Mouse (Mus musculus): Measurements from ENCODE around the gene Stk35. TPM values are rescaled to one million over a fixed set of nuclear protein-coding genes. Genes with fewer than 3 reads are reported as not detected.

The Stk35 gene
- polyA plus RNA-seq, 1 experiment: 17.7 TPM

DNA sequence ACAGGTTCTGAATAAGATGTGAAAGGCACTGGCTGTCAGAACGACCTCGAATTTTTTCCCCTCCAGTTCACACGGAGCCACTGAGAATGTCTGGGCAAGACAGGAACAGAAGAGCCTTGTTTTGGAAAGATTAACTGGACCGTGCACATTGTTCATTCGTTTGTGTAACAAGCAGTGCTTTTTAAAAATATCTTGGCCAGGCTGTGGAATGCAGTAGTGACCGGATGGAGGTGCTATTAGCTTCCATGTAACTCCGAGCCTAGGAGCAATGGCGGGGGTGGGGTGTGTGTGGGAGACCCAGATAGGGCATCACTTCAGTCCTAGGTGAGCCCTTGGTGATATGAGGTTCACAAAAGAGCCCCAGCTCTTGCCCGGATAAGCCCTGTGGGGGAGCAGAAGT, 73.8 kb downstream of the Stk35 start:
- 37% methylated on average over 9 of the region's 9 CpGs for WGBS
- Histone ChIP-seq H3K36me3 (ENCODE audit: control insufficient read depth, insufficient read depth, low read length) (no peaks in the 10 kb centered on the region), H3K27me3 (replicated peaks; ENCODE audit: control insufficient read depth, insufficient read depth, low read length) (no peaks in the 10 kb centered on the region), H3K4me1 (ENCODE audit: control insufficient read depth, insufficient read depth, low read length) (no peaks in the 10 kb centered on the region), H3K27ac (ENCODE audit: insufficient read depth, low read depth, low read length) (no peak overlapping the region), H3K4me3 (ENCODE audit: insufficient read depth, low read depth, low read length) (no peak overlapping the region)
- TF ChIP-seq CTCF (conservative IDR thresholded peaks at IDR 0.05; ENCODE audit: insufficient read depth, insufficient read length, low read depth, low read length): no peak
- TF ChIP-seq POLR2A (IDR thresholded peaks at IDR 0.05; ENCODE audit: low read depth, low read length): no peak
- peak; percentile 6 for DNase-seq

DNA sequence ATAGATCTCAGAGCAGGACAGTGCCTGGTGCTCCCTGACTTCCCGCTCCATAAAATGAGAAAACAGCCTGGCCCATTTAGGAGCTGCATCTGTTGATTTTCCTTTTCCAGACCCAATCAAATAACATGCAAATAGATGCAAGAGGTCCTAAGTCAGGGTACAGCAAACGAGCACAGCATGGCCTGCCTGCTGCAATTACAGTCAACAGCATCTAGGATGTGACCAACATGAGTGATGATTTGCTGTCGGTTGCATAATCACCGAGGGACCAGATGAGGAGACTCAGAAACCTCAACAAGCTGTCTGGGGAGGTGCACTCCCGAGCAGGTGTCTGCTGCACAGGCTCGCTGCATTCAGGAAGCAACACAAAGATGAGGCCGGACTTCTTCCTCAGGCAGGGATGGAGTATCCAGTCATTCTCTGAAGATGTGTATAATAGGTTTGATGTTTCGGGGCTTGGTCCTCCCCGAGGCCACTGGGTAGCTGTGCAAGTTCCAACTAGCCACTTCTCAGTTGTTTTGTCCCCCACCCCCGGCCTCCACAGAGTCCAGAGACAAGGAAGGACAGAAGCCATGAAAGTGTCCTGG, 74.3 kb downstream of the Stk35 start:
- Histone ChIP-seq H3K36me3 (ENCODE audit: control insufficient read depth, insufficient read depth, low read length) (no peaks in the 10 kb centered on the region), H3K4me1 (ENCODE audit: control insufficient read depth, insufficient read depth, low read length) (no peaks in the 10 kb centered on the region), H3K27me3 (replicated peaks; ENCODE audit: control insufficient read depth, insufficient read depth, low read length) (no peaks in the 10 kb centered on the region), H3K4me3 (ENCODE audit: insufficient read depth, low read depth, low read length) (no peak overlapping the region), H3K27ac (ENCODE audit: insufficient read depth, low read depth, low read length) (no peak overlapping the region)
- DNase-seq: no peak
- TF ChIP-seq CTCF (conservative IDR thresholded peaks at IDR 0.05; ENCODE audit: insufficient read depth, insufficient read length, low read depth, low read length) (no peak), POLR2A (IDR thresholded peaks at IDR 0.05; ENCODE audit: low read depth, low read length) (no peak)
- 72% methylated on average over 10 of the region's 10 CpGs for WGBS

DNA sequence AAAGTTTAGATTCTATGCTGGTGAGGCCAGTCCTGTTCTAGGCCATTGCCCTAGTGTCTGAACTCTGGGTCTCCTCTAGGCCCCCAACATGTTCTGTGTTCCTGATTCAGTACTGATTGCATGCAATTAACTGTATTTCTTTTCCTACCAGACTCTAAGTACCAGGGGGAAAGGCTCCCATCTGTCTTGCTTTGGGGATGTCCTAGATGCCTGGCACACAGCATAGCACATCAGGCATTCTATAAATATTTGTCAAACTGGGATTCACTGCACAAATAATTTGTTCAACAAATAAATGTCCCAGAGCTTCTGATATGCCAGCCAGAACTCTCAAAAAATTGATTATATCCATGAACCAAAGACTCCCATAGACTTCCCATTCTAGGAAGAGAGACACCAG, 76.6 kb downstream of the Stk35 start:
- Histone ChIP-seq H3K36me3 (ENCODE audit: control insufficient read depth, insufficient read depth, low read length) (no peaks in the 10 kb centered on the region), H3K27ac (ENCODE audit: insufficient read depth, low read depth, low read length) (no peak overlapping the region), H3K4me3 (ENCODE audit: insufficient read depth, low read depth, low read length) (no peak overlapping the region), H3K4me1 (ENCODE audit: control insufficient read depth, insufficient read depth, low read length) (no peaks in the 10 kb centered on the region), H3K27me3 (replicated peaks; ENCODE audit: control insufficient read depth, insufficient read depth, low read length) (no peaks in the 10 kb centered on the region)
- no peak for TF ChIP-seq POLR2A (IDR thresholded peaks at IDR 0.05; ENCODE audit: low read depth, low read length)
- no peak for TF ChIP-seq CTCF (conservative IDR thresholded peaks at IDR 0.05; ENCODE audit: insufficient read depth, insufficient read length, low read depth, low read length)
- no peak for DNase-seq

DNA sequence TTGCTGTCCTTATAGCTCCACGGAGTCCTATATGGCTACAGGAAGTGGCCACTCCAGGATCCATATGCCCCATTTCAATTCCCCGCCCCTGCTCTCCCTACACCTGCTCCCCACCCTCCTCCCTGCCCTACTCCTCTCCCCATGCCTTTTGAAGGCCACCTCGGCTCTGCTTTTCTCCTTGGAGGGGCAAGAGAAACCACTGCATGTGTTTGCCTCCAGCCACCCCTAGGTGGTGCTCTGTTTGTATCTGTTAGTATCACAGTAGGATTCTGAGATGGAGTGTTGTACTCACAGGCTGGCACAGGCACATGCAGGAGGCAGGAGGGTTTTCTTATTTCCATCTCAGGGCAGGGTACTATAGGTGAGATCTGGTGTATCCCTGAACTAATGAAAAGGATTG, 79.5 kb downstream of the Stk35 start:
- H3K36me3 ChIP-seq (ENCODE audit: control insufficient read depth, insufficient read depth, low read length): no peaks in the 10 kb centered on the region
- 37% methylated on average over 3 of the region's 3 CpGs for WGBS
- no peaks in the 10 kb centered on the region for H3K27me3 ChIP-seq (replicated peaks; ENCODE audit: control insufficient read depth, insufficient read depth, low read length)
- H3K4me3 ChIP-seq (ENCODE audit: insufficient read depth, low read depth, low read length): no peak overlapping the region
- peak; percentile 43 for DNase-seq
- TF ChIP-seq CTCF (conservative IDR thresholded peaks at IDR 0.05; ENCODE audit: insufficient read depth, insufficient read length, low read depth, low read length) (peak; percentile 65), POLR2A (IDR thresholded peaks at IDR 0.05; ENCODE audit: low read depth, low read length) (no peak)
- H3K4me1 ChIP-seq (ENCODE audit: control insufficient read depth, insufficient read depth, low read length): no peaks in the 10 kb centered on the region
- H3K27ac ChIP-seq (ENCODE audit: insufficient read depth, low read depth, low read length): no peak overlapping the region

DNA sequence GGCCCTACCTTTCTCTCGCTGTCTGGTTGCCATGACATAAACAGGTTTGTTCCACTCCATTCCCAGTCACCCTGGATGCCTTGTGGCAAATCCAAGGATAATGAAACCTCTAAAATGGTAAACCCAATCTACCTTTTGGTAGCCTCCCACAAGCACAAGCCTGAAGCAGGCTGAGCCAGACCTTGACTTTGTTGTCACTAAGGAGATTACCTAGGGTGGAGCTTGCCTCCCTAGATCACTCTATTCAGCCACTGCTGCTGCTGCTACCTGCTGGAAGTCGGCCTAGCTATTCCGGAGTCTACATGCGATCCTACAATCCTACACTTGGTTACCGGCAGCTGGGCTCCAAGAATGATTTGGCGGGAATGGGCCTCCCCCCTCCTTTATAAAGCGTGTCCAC, 79.9 kb downstream of the Stk35 start:
- TF ChIP-seq CTCF (conservative IDR thresholded peaks at IDR 0.05; ENCODE audit: insufficient read depth, insufficient read length, low read depth, low read length): no peak
- no peak for TF ChIP-seq POLR2A (IDR thresholded peaks at IDR 0.05; ENCODE audit: low read depth, low read length)
- no peak overlapping the region for H3K4me3 ChIP-seq (ENCODE audit: insufficient read depth, low read depth, low read length)
- no peak for DNase-seq
- H3K27ac ChIP-seq (ENCODE audit: insufficient read depth, low read depth, low read length): no peak overlapping the region
- WGBS: 92% methylated on average over 7 of the region's 7 CpGs
- H3K4me1 ChIP-seq (ENCODE audit: control insufficient read depth, insufficient read depth, low read length): no peaks in the 10 kb centered on the region
- H3K36me3 ChIP-seq (ENCODE audit: control insufficient read depth, insufficient read depth, low read length): no peaks in the 10 kb centered on the region
- no peaks in the 10 kb centered on the region for H3K27me3 ChIP-seq (replicated peaks; ENCODE audit: control insufficient read depth, insufficient read depth, low read length)

DNA sequence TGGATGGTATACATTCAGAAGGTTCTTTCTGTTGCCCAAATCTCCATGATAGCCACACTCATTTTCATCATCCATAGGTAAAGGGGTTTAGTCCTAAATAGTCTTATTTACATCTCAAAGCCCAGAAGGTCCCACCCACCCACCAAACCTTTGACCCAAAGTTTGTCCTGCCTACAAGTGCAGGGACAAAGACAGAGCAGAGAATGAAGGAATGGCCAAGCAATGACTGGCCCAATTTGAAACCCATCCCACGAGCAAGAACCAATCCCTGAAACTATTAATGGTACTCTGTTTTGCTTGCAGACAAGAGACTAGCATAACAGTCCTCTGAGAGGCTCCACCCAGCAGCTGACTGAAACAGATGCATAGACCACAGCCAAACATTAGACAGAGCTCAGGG, 81.6 kb downstream of the Stk35 start:
- Histone ChIP-seq H3K36me3 (ENCODE audit: control insufficient read depth, insufficient read depth, low read length) (no peaks in the 10 kb centered on the region), H3K4me3 (ENCODE audit: insufficient read depth, low read depth, low read length) (no peak overlapping the region), H3K27ac (ENCODE audit: insufficient read depth, low read depth, low read length) (no peak overlapping the region), H3K27me3 (replicated peaks; ENCODE audit: control insufficient read depth, insufficient read depth, low read length) (no peaks in the 10 kb centered on the region), H3K4me1 (ENCODE audit: control insufficient read depth, insufficient read depth, low read length) (no peaks in the 10 kb centered on the region)
- TF ChIP-seq CTCF (conservative IDR thresholded peaks at IDR 0.05; ENCODE audit: insufficient read depth, insufficient read length, low read depth, low read length) (no peak), POLR2A (IDR thresholded peaks at IDR 0.05; ENCODE audit: low read depth, low read length) (no peak)
- DNase-seq: no peak
- 62% methylated on average over 1 of the region's 1 CpGs for WGBS

Other genes with a start within 250 kb of the Stk35 start
- gene Sirpa, start 207.7 kb upstream of the Stk35 start, polyA plus RNA-seq (2012; rRNA removed): 106 and 110 TPM in 2 replicates
- gene Pdyn, start 100.7 kb upstream of the Stk35 start, polyA plus RNA-seq (2012; rRNA removed): not detected in 2 replicates
- gene Tgm3, start 211.8 kb downstream of the Stk35 start, polyA plus RNA-seq (2012; rRNA removed): 0.02 and 0.07 TPM in 2 replicates

Measured in kidney, adult 2 months (tissue).